Mouse (Mus musculus) stomach, embryonic 14.5 days (tissue): ENCODE measurements at regions not wholly inside any gene's neighbourhood (a gene's known extent, or its start where the extent isn't known, plus 50 kb on each side); places are given as distances from the start of the nearest gene placed in this dataset.
A peak's percentile ranks its signal among the peaks of the same experiment; 100 is the strongest.

Source experiments
- ATAC-seq: fragments of 200-750 bp; cut with Nextera tagmentation; 2 replicates; pipeline ENCODE4 v1.8.0; 2017; ENCODE audit warnings: low read depth, moderate TSS enrichment; ENCODE audit not compliant: insufficient number of reproducible peaks, insufficient read depth, low FRiP score
- H3K27ac ChIP-seq: fragments of 300-500 bp; sonication (generic); 2 replicates; pipeline ENCODE4 v1.5.1; 2014; ENCODE audit warnings: mild to moderate bottlenecking, low read length, moderate library complexity, mixed read lengths
- H3K27me3 ChIP-seq: fragments of 300-500 bp; sonication (generic); 2 replicates; pipeline ENCODE4 v1.6.1; 2014; ENCODE audit warnings: low read length, control low read depth, mixed read lengths; ENCODE audit not compliant: control insufficient read depth, insufficient read depth
- H3K36me3 ChIP-seq: fragments of 300-500 bp; sonication (generic); 2 replicates; pipeline ENCODE4 v1.6.1; 2014; ENCODE audit warnings: mild to moderate bottlenecking, control low read depth, low read length, moderate library complexity, mixed read lengths; ENCODE audit not compliant: control insufficient read depth, insufficient read depth
- H3K4me1 ChIP-seq: fragments of 300-500 bp; sonication (generic); 2 replicates; pipeline ENCODE4 v1.6.1; 2014; ENCODE audit warnings: low read length, control low read depth, mixed read lengths; ENCODE audit not compliant: control insufficient read depth, insufficient read depth
- H3K4me2 ChIP-seq: fragments of 300-500 bp; sonication (generic); replicated peaks from 2 replicates; pipeline ENCODE4 v1.6.1; 2014; ENCODE audit warnings: low read depth, low read length, control low read depth
- H3K4me3 ChIP-seq: fragments of 300-500 bp; sonication (generic); 2 replicates; pipeline ENCODE4 v1.5.1; 2014; ENCODE audit warnings: low read depth, low read length, control low read depth
- H3K9ac ChIP-seq: fragments of 300-500 bp; sonication (generic); replicated peaks from 2 replicates; pipeline ENCODE4 v1.6.1; 2014; ENCODE audit warnings: low read depth, mild to moderate bottlenecking, control low read depth, low read length, moderate library complexity, mixed read lengths
- H3K9me3 ChIP-seq: fragments of 300-500 bp; sonication (generic); 2 replicates; pipeline ENCODE4 v1.6.1; 2016; ENCODE audit warnings: low read depth, low read length, control low read depth; ENCODE audit not compliant: control insufficient read depth
- WGBS: fragments of 180-500 bp; shearing (Covaris S2); extraction: QIAGEN DNeasy Blood & Tissue Kit; methylation state at CpG from one replicate; pipeline ENCODE4 v1.1.7; 2014; 5-methylcytosine and 5-hydroxymethylcytosine counted together

DNA sequence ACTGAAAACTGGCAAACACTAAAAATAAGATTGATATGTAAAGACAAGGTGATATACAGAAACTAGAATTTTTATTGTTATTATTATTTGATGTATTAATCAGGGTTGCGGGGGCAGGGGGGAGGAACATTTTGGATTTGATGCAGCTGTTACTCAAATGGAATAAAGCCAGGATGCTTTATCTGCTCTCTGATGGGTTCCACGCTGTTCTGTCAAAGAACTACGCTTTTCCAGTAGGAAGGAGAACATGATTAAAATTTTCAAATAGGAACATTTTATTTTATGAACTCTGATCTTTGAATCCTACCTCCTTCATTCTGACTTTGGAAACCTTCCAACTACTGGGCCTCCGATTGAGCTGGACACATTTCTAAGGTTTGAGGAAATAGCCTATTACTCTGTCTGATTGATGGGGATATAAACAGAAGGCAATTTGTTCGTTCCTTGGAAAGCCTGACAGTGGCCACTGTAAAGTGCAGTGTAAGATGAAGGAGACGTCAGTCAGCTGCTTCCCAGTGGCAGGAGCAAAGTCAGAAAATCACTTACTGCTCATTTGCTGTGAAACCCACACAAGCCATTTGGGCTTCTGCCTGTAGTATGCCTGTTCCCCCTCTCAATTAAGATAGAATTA, 642.2 kb downstream of the Trib2 start:
- WGBS, result 28% methylated on average over 6 of the region's 6 CpGs
- H3K4me3 ChIP-seq, result no peak overlapping the region
- H3K27me3 ChIP-seq, result no peaks in the 10 kb centered on the region
- no peak overlapping the region for H3K4me2 ChIP-seq
- no peaks in the 10 kb centered on the region for H3K9me3 ChIP-seq
- peak; percentile 65; the same call in 1 of the 2 replicates for ATAC-seq
- H3K36me3 ChIP-seq, result no peaks in the 10 kb centered on the region
- no peaks in the 10 kb centered on the region for H3K4me1 ChIP-seq
- no peak overlapping the region for H3K9ac ChIP-seq
- H3K27ac ChIP-seq, result no peak overlapping the region

- no peak for ATAC-seq
- Histone ChIP-seq H3K9me3 (no peaks in the 10 kb centered on the region), H3K9ac (no peak overlapping the region), H3K4me3 (no peak overlapping the region), H3K27ac (no peak overlapping the region), H3K4me2 (no peak overlapping the region), H3K4me1 (no peaks in the 10 kb centered on the region), H3K27me3 (no peaks in the 10 kb centered on the region), H3K36me3 (no peaks in the 10 kb centered on the region)
- 77% methylated on average over 5 of the region's 5 CpGs for WGBS
These were observed 654.1 kb downstream of the Trib2 start for GRCm38 (mm10) chr12:15162605-15163004.

DNA sequence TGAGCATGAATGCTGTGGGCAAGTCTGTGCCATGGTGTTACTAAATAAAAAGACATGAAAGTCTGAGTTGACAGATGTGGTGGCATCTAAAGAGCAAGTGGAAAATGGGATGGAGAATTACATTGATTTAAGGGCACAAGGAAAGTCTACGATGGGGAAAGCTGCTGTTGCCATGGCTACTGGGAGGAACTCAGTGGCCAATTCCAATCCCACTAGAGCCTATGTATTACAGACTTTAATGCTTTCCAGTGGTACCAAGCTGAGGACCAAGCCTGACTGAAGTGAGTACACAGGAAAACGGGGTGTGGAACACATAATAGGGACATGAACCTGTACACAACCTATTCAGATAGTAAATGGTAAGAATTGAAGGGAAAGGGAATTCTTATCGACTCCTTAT, 654.9 kb downstream of the Trib2 start:
- H3K4me3 ChIP-seq, result no peak overlapping the region
- H3K27me3 ChIP-seq, result no peaks in the 10 kb centered on the region
- no peaks in the 10 kb centered on the region for H3K9me3 ChIP-seq
- H3K36me3 ChIP-seq, result no peaks in the 10 kb centered on the region
- no peaks in the 10 kb centered on the region for H3K4me1 ChIP-seq
- 74% methylated on average over 3 of the region's 3 CpGs for WGBS
- no peak overlapping the region for H3K9ac ChIP-seq
- H3K27ac ChIP-seq, result no peak overlapping the region
- no peak for ATAC-seq
- H3K4me2 ChIP-seq, result no peak overlapping the region

GRCm38 (mm10) chr12:15160478-15160998, 656.2 kb downstream of the Trib2 start:
- H3K9ac ChIP-seq, result no peak overlapping the region
- H3K27ac ChIP-seq, result no peak overlapping the region
- H3K4me3 ChIP-seq, result no peak overlapping the region
- no peaks in the 10 kb centered on the region for H3K36me3 ChIP-seq
- WGBS, result 71% methylated on average over 2 of the region's 2 CpGs
- no peak overlapping the region for H3K4me2 ChIP-seq
- no peaks in the 10 kb centered on the region for H3K4me1 ChIP-seq
- H3K9me3 ChIP-seq, result no peaks in the 10 kb centered on the region
- H3K27me3 ChIP-seq, result no peaks in the 10 kb centered on the region
- ATAC-seq, result peak; percentile 56; the same call in 1 of the 2 replicates

DNA sequence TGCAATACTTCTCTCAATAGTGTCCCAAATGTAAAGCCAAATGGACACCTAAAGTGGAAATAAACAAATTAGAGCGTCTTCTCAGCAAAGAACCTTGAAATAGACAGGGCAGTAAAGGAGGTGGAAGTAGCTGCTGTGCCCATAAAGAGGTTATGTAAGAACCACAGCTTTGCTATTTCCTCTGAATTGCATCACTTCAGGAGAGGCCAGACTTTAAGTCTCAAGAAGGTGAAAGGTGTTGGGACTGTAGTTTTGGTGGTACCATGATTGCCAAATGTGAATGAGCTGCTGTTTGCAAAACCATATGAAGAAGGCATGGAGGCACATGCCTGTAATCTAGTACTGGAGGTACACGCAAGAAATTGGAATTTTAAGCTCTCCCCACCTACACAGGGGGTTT, 670.3 kb downstream of the Trib2 start:
- Histone ChIP-seq H3K9me3 (no peaks in the 10 kb centered on the region), H3K36me3 (no peaks in the 10 kb centered on the region), H3K27me3 (no peaks in the 10 kb centered on the region), H3K4me2 (no peak overlapping the region), H3K4me1 (no peaks in the 10 kb centered on the region), H3K27ac (no peak overlapping the region), H3K9ac (no peak overlapping the region), H3K4me3 (no peak overlapping the region)
- 71% methylated on average over 2 of the region's 2 CpGs for WGBS
- no peak for ATAC-seq

- H3K27ac ChIP-seq, result no peak overlapping the region
- no peaks in the 10 kb centered on the region for H3K4me1 ChIP-seq
These were observed 679.7 kb downstream of the Trib2 start for GRCm38 (mm10) chr12:15137039-15137438.

DNA sequence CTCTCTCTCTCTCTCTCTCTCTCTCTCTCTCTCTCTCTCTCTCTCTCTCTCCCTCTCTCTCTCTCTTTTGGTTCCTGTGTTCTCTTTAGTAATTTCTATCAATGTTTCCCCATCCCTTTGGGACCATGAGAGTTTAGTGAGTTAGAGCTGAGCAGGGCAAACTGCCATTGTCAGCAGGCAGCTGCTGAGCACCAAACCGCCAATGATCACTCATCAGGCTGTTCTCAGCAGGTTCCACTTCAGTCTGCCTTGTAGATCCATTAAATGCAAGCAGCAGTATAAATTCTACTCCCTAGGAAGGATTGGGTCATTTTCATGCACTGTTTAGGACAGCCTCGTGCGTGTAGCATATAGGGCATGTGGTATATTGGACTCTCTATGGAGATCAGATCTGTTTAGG, 692.5 kb downstream of the Trib2 start:
- no peak overlapping the region for H3K27ac ChIP-seq
- no peaks in the 10 kb centered on the region for H3K9me3 ChIP-seq
- no peak overlapping the region for H3K4me2 ChIP-seq
- H3K4me3 ChIP-seq, result no peak overlapping the region
- no peak for ATAC-seq
- no peaks in the 10 kb centered on the region for H3K4me1 ChIP-seq
- no peaks in the 10 kb centered on the region for H3K36me3 ChIP-seq
- no peak overlapping the region for H3K9ac ChIP-seq
- WGBS, result 80% methylated on average over 3 of the region's 3 CpGs
- H3K27me3 ChIP-seq, result no peaks in the 10 kb centered on the region

More at GRCm38 (mm10) chr12:15137039-15137438, 679.7 kb downstream of the Trib2 start:
- no peak for ATAC-seq
- H3K36me3 ChIP-seq, result no peaks in the 10 kb centered on the region
- no peak overlapping the region for H3K4me3 ChIP-seq
- 64% methylated on average over 5 of the region's 5 CpGs for WGBS
- no peak overlapping the region for H3K9ac ChIP-seq
- H3K27me3 ChIP-seq, result no peaks in the 10 kb centered on the region
- no peaks in the 10 kb centered on the region for H3K9me3 ChIP-seq
- H3K4me2 ChIP-seq, result no peak overlapping the region

DNA sequence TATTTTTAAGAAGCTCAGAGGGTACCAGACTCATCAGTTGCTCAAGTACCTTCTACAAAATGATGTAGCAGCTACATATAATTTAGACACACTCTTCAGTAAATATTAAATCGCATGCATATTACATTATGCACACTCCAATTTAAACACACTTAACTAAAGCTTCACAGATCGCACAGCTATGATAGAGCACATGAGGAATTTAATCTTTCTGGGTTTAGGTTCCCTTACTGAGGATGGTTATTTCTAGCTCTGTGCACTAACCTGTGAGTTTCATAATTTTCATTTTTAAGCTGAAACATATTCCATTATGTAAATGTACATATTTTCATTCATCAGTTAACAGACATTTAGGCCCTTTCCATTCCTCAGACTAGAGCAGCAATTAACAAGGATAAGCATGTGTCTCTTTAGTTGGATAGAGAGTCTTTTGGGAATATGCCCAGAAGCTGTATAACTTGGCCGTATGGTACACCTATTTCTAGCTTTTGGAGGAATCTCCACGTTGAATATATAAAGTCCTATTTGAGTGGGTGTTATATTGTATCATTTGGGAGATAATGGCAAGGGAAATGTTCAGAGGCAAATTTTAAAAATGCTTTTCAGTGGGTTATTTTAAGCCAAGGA, 694.0 kb downstream of the Trib2 start:
- no peaks in the 10 kb centered on the region for H3K36me3 ChIP-seq
- ATAC-seq, result no peak
- H3K9me3 ChIP-seq, result no peaks in the 10 kb centered on the region
- H3K9ac ChIP-seq, result no peak overlapping the region
- WGBS, result 77% methylated on average over 4 of the region's 4 CpGs
- H3K4me2 ChIP-seq, result no peak overlapping the region
- no peak overlapping the region for H3K27ac ChIP-seq
- no peak overlapping the region for H3K4me3 ChIP-seq
- no peaks in the 10 kb centered on the region for H3K27me3 ChIP-seq
- no peaks in the 10 kb centered on the region for H3K4me1 ChIP-seq
